Mouse (Mus musculus) megakaryocyte-erythroid progenitor cell, adult 5 weeks (primary cell): ENCODE measurements around the gene Scml2. TPM values are rescaled to one million over a fixed set of nuclear protein-coding genes. Genes with fewer than 3 reads are reported as not detected.

Experiments used
- polyA plus RNA-seq: library from polyadenylated mRNA; stranded (reverse); fragments of >175 nt; gene quantifications from 2 replicates; pipeline ENCODE4 v1.2.3, GENCODE M21; 2012

Scml2 gene
- 1.4 and 1.6 TPM in 2 replicates for polyA plus RNA-seq

GRCm38 (mm10) chrX:161116893-161117292 is at the start of gene Scml2:
Gene Scml2, plus strand, starts transcription at chrX:161117193.

GRCm38 (mm10) chrX:161287156-161287555 is 170.2 kb downstream of the Scml2 start, which contains the start of gene Gm15262:
Gene Gm15262, plus strand, starts transcription at chrX:161287456.

Other genes starting within 250 kb of the Scml2 start
- not detected in 2 replicates for gene Gja6, start 210.1 kb upstream of the Scml2 start, polyA plus RNA-seq
- 0.12 and 0.23 TPM in 2 replicates for gene Cdkl5, start 122.5 kb upstream of the Scml2 start, polyA plus RNA-seq
- not detected in 2 replicates for gene Gm15262, start 170.3 kb downstream of the Scml2 start, polyA plus RNA-seq